Mouse (Mus musculus) embryo, embryonic 9.5 days (tissue): Measurements from ENCODE around the gene Fgfr2.

Experiments used
- DNase-seq: peaks from one replicate; pipeline ENCODE4 v3.0.0-alpha.2; 2017; ENCODE audit errors: extremely low spot score

Fgfr2 gene

DNA sequence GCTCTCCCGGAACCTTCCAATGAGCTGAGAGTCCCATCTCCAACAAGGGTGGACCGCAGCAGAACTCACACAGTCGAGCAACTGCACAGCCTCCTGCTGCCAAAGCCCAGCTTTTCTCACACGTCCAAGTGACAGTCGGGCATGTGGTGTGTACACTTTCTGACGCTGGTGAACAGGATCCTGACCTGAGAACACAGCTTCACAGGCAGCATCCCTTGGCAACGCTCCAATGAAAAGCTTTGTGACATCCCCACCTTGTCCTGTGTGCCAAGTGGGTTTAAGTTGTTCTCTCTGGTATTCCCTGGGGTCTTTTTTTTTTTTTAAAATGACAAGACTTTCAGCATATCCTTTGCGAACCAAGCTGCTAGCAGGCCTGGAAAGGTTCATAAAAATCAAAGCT, 886.4 kb downstream of the Fgfr2 start:
- no peak for DNase-seq

- DNase-seq: no peak
Measured at GRCm38 (mm10) chr7:132234250-132234649, 888.9 kb downstream of the Fgfr2 start.

- DNase-seq: no peak
Measured at GRCm38 (mm10) chr7:132233732-132234131, 889.4 kb downstream of the Fgfr2 start.

DNA sequence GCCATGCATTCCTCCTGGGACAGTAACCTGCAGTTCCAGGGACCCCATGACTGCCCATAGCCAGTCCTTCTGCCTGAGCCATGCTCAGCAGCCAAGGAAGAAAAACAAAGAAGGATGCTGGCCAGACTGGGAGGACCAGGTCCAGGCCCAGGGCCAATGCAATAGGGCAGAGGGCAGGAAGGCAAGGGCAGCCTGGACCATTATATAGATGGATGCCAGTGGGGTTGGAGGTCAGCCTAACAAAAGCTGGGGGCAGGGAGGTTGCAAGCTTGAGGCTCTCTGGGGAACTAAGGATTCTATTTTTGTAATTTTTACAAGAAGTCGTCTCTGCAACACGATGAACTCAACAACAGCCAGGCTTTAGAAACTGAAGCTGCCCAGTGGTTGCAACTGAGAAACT, 890.2 kb downstream of the Fgfr2 start:
- DNase-seq: peak; percentile 39

DNA sequence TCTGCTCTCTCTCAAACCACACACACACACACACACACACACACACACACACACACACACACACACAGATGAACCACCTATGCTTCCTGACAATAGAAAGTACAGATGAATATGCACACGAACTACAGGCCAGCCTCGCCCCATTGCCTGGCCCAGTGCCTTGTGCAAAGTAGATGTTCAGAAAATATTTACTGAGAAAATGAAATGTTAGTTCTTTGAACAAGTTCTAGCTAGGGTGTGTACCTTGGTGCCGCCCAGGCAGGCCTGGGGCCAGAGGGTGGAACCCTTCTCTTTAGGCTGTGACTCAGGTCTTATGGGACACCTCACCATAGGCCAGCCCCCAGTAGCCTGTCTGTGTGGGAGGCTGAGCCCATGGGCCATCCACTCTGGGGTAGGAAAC, 891.7 kb downstream of the Fgfr2 start:
- no peak for DNase-seq

DNA sequence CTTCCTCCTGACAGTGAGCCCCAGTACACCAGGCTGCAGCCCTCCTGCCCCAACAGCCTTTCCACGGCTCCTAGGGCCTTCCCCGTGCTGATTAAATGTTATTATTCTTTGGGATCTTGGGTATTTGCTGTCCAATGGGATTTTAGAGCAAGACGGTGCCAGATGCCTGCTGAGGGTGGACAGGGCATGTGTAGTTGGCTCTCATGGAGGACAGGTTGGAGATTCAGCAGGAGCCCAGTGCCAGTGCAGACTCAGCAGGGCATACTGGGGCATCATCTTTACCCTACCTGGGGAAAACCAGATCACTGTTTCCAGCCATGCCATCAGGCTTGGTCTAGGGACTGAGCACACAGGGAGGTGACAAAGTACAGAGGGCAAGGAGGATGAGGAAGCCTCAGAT, 892.2 kb downstream of the Fgfr2 start:
- DNase-seq: no peak

GRCm38 (mm10) chr7:132227075-132227640, 896.0 kb downstream of the Fgfr2 start:
- DNase-seq: no peak

- DNase-seq: peak; percentile 89
Measured at GRCm38 (mm10) chr7:132226379-132227074, 896.6 kb downstream of the Fgfr2 start.

GRCm38 (mm10) chr7:132223452-132224141, 899.6 kb downstream of the Fgfr2 start:
- DNase-seq: no peak

DNA sequence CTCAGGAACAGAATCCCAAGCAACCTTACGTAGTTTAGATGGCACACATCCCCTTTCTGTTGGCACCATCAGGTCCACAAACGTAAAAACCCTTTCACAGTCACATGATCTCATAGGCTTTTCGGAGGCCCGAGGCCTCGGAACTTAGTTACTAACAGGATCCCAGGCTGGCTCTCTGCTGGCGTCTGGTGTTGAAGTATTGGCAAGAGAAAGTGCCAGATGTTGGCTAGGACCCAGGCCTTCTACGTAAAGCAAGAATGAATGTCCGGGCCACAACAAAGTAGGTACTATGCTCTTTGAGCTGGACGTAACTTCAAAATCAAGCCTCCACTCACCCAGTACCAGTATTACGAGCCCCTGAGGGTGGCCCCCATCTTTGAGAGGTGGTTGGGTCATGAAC, 909.1 kb downstream of the Fgfr2 start:
- DNase-seq: no peak

GRCm38 (mm10) chr7:132213460-132213859, 909.7 kb downstream of the Fgfr2 start:
- peak; percentile 66 for DNase-seq

- DNase-seq: no peak
Measured at GRCm38 (mm10) chr7:132211920-132212701, 911.0 kb downstream of the Fgfr2 start.

DNA sequence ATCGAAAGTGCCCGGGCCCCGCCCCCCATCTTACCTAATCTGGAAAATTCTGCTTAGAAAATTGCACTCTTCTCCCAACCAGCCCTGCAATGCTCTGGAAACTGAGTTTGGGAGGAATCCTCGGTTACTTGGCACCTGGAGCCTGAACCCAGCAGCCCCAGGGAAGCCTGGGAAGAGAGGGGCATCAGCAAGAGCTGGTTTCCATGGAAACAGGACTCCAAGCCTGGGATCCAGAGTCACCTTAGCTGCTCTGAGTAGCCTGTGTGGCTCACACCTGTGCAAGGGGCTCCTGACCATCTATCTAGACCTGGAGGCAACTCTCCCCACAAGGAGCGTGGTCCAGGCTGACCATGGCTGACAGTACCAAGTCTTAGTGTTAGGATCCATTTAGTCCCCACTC, 912.5 kb downstream of the Fgfr2 start:
- DNase-seq: no peak

GRCm38 (mm10) chr7:132208946-132209651, 914.1 kb downstream of the Fgfr2 start:
- DNase-seq: no peak

DNA sequence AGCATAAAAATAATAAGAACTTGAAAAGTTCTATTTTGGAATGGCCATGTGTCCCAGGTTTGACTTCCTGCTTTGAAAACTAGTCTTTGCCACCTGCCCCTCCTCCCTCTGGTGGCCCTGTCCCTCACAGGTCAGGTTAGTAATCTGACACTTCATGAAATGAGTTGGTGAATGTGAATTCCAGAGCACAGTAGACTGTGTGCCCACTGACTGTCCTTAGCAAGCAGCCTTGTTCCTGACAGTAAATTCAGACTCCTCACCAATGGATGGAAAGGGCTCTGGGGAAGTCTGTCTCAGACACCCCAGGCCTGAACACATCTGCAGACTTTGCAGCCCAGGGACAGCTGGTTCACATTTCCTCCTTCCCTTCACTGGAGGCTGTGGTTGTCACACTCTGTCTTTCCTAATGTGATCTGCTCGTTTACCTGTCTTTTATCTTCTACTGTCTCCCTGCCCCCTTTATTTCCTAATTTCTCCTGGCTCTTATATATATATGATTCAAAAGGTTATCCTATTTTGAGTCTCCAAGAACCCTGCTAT, 919.0 kb downstream of the Fgfr2 start:
- DNase-seq: peak; percentile 24

DNA sequence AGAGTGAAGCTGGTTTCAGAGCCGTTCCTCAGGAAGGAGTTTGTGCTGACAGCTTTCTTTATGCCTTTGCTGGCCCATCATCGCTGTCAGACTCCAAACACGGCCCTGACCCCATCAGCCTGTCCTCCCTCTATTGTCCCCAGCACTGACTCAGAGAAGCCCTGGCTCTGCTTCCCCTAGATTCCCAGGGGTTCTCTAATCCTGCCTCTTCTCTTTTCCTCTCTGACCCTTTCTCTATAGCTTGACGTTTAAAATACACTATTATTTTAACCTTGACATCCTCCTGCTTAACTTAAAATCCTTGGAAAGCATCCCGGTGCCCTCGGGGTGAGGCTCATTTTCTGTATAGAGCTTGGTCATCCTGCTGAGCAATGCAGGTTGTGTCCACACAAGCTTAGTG, 923.5 kb downstream of the Fgfr2 start:
- DNase-seq: no peak

GRCm38 (mm10) chr7:132198806-132199205, 924.3 kb downstream of the Fgfr2 start:
- DNase-seq: no peak

DNA sequence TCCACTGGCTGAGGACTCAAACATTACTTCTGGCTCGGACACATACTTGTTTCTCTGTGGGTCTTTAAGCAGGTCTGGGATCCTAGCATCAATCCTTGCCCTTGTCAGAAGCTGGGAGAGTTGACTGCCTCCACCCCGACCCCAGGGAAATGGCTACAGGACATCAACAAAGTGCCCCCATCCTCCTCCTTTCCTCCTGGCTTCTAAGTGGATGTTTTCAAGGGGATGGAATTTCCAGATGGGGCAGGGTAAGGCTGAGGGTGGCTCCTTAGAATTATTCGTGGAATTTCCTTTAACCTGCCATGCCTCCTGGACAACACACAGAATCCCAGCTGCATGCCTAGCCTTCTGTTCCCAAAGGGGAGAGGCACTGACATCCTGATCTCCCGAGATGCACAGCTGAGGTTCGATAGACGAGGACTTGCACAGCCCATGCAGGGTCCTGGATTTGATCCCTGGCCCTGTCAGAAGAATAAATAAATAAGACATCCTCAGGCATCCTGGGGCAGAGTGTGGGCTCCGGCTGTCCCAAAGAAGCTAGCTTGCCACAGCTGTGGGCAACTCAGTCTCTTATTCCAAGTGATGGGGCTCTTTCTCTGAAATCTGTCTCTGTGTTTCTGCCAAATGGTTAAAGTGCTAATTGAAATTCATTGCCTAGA, 925.2 kb downstream of the Fgfr2 start:
- no peak for DNase-seq

DNA sequence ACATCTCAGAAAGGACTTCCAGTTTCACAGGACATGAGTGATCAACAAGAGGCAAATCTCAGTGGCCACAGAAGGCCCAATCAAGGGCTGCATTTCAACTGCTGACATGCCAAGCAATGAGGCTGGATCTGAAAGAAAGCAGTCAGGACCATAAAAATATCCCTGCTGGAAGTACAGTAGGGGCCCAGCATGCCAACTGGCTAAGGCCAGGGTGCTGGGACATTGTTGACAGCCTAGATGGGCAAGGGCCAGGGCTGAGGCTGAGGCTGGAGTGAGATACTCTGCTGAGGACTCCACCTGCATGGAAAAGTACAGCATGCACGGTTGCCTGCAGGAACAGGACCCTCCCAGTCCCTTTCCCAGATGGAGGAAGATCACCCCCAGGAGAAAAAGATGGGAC, 926.6 kb downstream of the Fgfr2 start:
- no peak for DNase-seq

- DNase-seq: no peak
Measured at GRCm38 (mm10) chr7:132193606-132194005, 929.5 kb downstream of the Fgfr2 start.

- no peak for DNase-seq
Measured at GRCm38 (mm10) chr7:132187456-132187855, 935.7 kb downstream of the Fgfr2 start.
